In the genomic region with DNA sequence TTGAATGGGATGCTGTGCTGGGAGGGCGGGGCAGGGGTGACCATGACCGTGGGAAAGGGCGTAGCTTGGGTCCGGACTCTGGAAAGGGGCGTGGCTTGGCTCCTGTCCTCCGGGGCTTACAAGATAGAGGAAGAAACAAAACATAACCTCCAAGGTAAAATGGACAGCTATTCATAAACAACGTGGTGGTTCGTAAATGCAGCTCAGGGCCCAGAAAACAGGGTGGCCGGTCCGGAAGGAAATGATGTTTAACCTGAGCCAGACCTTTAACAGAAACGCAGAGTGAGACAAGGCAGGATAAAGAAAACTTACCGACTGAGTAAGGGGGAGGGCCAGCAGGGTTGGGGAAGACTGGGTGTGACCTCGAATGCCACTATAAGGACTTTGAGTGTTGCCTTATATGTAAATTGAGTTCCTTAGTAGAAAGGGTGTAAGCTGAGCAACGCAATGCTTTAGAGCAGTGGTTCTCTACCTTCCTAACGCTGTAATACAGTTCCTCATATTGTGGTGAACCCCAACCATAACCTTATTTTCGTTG, we compare ENCODE assay signal across 8 mouse cellular contexts. TPM values are rescaled to one million over a fixed set of nuclear protein-coding genes. Genes with fewer than 3 reads are reported as not detected.
DNase-seq lines count a peak whose midpoint lies in the region; ATAC-seq and TF ChIP-seq lines count a peak whose summit lies in the region.

No protein-coding gene starts in this region.

- H3K9ac ChIP-seq in kidney, embryonic 16.5 days (replicated peaks; ENCODE audit: low read length) = no peak overlapping the region
- H3K9ac ChIP-seq in stomach, postnatal 0 days (ENCODE audit: low read length) = no peak overlapping the region
- no peak overlapping the region for H3K9ac ChIP-seq in hindbrain, postnatal 0 days (replicated peaks; ENCODE audit: low read length)

- peaks cover 6% of the 10 kb centered on the region; the same call in 1 of the 2 replicates for H3K4me1 ChIP-seq in kidney, embryonic 16.5 days (ENCODE audit: insufficient read depth, low read length)
- H3K4me1 ChIP-seq in stomach, postnatal 0 days (replicated peaks; ENCODE audit: control insufficient read depth, insufficient read depth) = 0 out of 2 replicates have a peak, but pooled peaks cover 2% of the 10 kb centered on the region
- H3K4me1 ChIP-seq in hindbrain, postnatal 0 days (ENCODE audit: insufficient read depth, low read length) = no peaks in the 10 kb centered on the region

- H3K27me3 ChIP-seq in kidney, embryonic 16.5 days (ENCODE audit: insufficient read depth, low read length) = no peaks in the 10 kb centered on the region
- no peaks in the 10 kb centered on the region; the same call in 1 of the 2 replicates for H3K27me3 ChIP-seq in stomach, postnatal 0 days (ENCODE audit: control insufficient read depth, insufficient read depth, low read length)
- H3K27me3 ChIP-seq in hindbrain, postnatal 0 days (ENCODE audit: insufficient read depth, low read length) = no peaks in the 10 kb centered on the region

- no peak overlapping the region for H3K4me3 ChIP-seq in kidney, embryonic 16.5 days (ENCODE audit: low read length)
- H3K4me3 ChIP-seq in stomach, postnatal 0 days (ENCODE audit: low read depth, low read length) = no peak overlapping the region
- H3K4me3 ChIP-seq in hindbrain, postnatal 0 days (ENCODE audit: low read length) = no peak overlapping the region

- H3K27ac ChIP-seq in kidney, embryonic 16.5 days (ENCODE audit: low read length) = no peak overlapping the region
- H3K27ac ChIP-seq in stomach, postnatal 0 days (replicated peaks) = no peak overlapping the region
- no peak overlapping the region for H3K27ac ChIP-seq in hindbrain, postnatal 0 days

- no peak for ATAC-seq in kidney, embryonic 16.5 days (ENCODE audit: low FRiP score, low TSS enrichment)
- ATAC-seq in stomach, postnatal 0 days (ENCODE audit: low FRiP score, low TSS enrichment) = no peak
- ATAC-seq in hindbrain, postnatal 0 days = no peak

- no peaks in the 10 kb centered on the region for H3K9me3 ChIP-seq in kidney, embryonic 16.5 days (ENCODE audit: low read length)
- no peaks in the 10 kb centered on the region for H3K9me3 ChIP-seq in stomach, postnatal 0 days (ENCODE audit: control insufficient read depth, low read length)
- H3K9me3 ChIP-seq in hindbrain, postnatal 0 days (ENCODE audit: low read length) = no peaks in the 10 kb centered on the region

- no peaks in the 10 kb centered on the region for H3K36me3 ChIP-seq in kidney, embryonic 16.5 days (ENCODE audit: insufficient read depth, low read length)
- H3K36me3 ChIP-seq in stomach, postnatal 0 days (ENCODE audit: control insufficient read depth, insufficient read depth, low read length) = no peaks in the 10 kb centered on the region
- no peaks in the 10 kb centered on the region for H3K36me3 ChIP-seq in hindbrain, postnatal 0 days (ENCODE audit: insufficient read depth, low read length)

- TF ChIP-seq EP300 in stomach, postnatal 0 days (optimal IDR thresholded peaks at IDR 0.05) = no peak

- TF ChIP-seq CTCF in stomach, postnatal 0 days (IDR thresholded peaks at IDR 0.05; ENCODE audit: low read depth) = no peak
- no peak for TF ChIP-seq CTCF in hindbrain, postnatal 0 days (IDR thresholded peaks at IDR 0.05; ENCODE audit: low read depth)

- 37% methylated on average over 16 of the region's 16 CpGs for WGBS in kidney, embryonic 16.5 days
- 25% methylated on average over 16 of the region's 16 CpGs for WGBS in stomach, postnatal 0 days
- WGBS in hindbrain, postnatal 0 days = 48% methylated on average over 16 of the region's 16 CpGs

- DNase-seq in embryo, embryonic 10 days (ENCODE audit: low spot score) = peak; percentile 47
- DNase-seq in embryo, embryonic 10.5 days (ENCODE audit: low spot score) = no peak
- peak; percentile 20 for DNase-seq in heart, adult 8-10 months (ENCODE audit: low spot score)
- DNase-seq in lung, postnatal 10 days = peak; percentile 84
- DNase-seq in stomach, postnatal 0 days (ENCODE audit: low spot score) = peak; percentile 67
- no peak for DNase-seq in thymus, postnatal 25 days
- DNase-seq in hindbrain, postnatal 0 days (ENCODE audit: low spot score) = no peak

- peak overlapping the region; percentile 38 for H3K4me2 ChIP-seq in kidney, embryonic 16.5 days (replicated peaks; ENCODE audit: low read depth, low read length)
- H3K4me2 ChIP-seq in stomach, postnatal 0 days (replicated peaks; ENCODE audit: low read depth) = peak overlapping the region; percentile 25; the same call in 1 of the 2 replicates
- H3K4me2 ChIP-seq in hindbrain, postnatal 0 days (ENCODE audit: low read depth, low read length) = no peak overlapping the region

RNA-seq across cellular contexts. Expression of a gene that starts 26.9 kb away (rescaled TPM):
- 1 to 10 TPM in 2 of 4 experiments, under 1 TPM in 2; 0.41 to 1.2 (median 0.78) TPM for total RNA-seq in heart, adult 8-10 months (2022)
- polyA plus RNA-seq in kidney, embryonic 16.5 days (2015; fragmentation: Nextera tagmentation; extraction: Ambion mirVana) = 0.62 and 0.81 TPM in 2 replicates
- 0.15 and 0.22 TPM in 2 replicates for polyA plus RNA-seq in stomach, postnatal 0 days (2015; fragmentation: Nextera tagmentation; extraction: Ambion mirVana)
- 0.05 and 1.6 TPM in 2 replicates for total RNA-seq in hindbrain, postnatal 0 days (2014; rRNA removed)
- 0.11 TPM in 1 of 2 replicates, not detected in the other for polyA plus RNA-seq in hindbrain, postnatal 0 days (2015; fragmentation: Nextera tagmentation; extraction: Ambion mirVana)

RNA-seq across cellular contexts. Expression of a gene that starts 34.3 kb away (rescaled TPM):
- total RNA-seq in heart, adult 8-10 months (2022) = not detected
- not detected in 2 replicates for polyA plus RNA-seq in kidney, embryonic 16.5 days (2015; fragmentation: Nextera tagmentation; extraction: Ambion mirVana)
- polyA plus RNA-seq in stomach, postnatal 0 days (2015; fragmentation: Nextera tagmentation; extraction: Ambion mirVana) = not detected in 2 replicates
- total RNA-seq in hindbrain, postnatal 0 days (2014; rRNA removed) = not detected in 2 replicates
- not detected in 2 replicates for polyA plus RNA-seq in hindbrain, postnatal 0 days (2015; fragmentation: Nextera tagmentation; extraction: Ambion mirVana)

Comparison
In these comparisons a context has a peak if more than half of its experiments do, and no peak if none do; other contexts are left out.
1. DNase-seq: peak in embryo, embryonic 10 days (single experiment), heart, adult 8-10 months (single experiment), lung, postnatal 10 days (single experiment) and stomach, postnatal 0 days (single experiment); none in embryo, embryonic 10.5 days (single experiment), thymus, postnatal 25 days (single experiment) and hindbrain, postnatal 0 days (single experiment).